Mouse (Mus musculus) R1 (cell line): ENCODE measurements around the gene Rem2.

Experiments
- DNase-seq: peaks from one replicate; pipeline ENCODE4 v3.0.0-alpha.2; 2018; ENCODE audit warnings: low read depth, low spot score

Rem2 gene

DNA sequence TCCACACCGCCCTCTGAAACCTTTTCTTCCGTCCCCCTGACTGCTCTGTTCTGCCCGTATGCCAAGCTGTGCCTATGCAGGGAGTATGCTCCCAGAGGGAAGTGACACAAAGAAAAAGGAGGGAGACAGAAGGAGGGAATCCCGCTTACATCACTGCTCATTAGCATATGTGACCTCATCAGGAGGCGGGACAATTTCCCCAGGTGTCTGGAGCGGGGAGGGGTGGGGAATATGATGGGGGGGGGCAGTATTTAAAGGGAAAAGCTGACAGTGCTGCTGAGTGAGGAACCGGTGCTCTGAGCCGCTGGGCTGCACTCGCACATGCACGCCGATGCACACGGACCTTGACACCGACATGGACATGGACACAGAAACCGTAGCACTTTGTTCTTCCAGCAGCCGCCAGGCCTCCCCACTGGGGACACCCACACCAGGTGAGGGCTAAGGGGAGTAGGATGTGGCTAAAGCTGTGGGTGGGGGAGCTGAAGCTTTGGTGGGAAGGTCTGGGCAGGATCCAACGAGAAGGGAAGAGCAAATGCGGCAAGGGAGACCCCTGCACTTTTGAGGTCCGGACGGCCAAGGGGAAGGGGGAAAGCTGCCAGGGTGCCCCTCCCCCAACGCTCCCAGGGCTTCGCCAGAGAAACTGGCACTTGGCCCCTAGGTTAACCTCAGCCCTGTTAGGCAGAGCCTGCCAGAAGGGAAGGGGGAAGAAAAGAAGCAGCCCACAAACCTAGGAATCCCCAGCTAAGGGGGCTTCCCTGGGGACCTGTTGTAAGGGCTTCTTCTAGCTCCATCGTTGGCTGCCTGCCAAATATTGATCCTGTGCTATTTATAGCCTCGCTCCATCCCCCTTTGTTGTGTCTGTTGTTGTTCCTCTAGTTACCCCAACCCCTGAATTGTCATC, at the start of gene Rem2:
Rem2 (plus strand) TSS at position 160 of the 904 bp plus-strand sequence.
- peak; percentile 67 for DNase-seq

DNA sequence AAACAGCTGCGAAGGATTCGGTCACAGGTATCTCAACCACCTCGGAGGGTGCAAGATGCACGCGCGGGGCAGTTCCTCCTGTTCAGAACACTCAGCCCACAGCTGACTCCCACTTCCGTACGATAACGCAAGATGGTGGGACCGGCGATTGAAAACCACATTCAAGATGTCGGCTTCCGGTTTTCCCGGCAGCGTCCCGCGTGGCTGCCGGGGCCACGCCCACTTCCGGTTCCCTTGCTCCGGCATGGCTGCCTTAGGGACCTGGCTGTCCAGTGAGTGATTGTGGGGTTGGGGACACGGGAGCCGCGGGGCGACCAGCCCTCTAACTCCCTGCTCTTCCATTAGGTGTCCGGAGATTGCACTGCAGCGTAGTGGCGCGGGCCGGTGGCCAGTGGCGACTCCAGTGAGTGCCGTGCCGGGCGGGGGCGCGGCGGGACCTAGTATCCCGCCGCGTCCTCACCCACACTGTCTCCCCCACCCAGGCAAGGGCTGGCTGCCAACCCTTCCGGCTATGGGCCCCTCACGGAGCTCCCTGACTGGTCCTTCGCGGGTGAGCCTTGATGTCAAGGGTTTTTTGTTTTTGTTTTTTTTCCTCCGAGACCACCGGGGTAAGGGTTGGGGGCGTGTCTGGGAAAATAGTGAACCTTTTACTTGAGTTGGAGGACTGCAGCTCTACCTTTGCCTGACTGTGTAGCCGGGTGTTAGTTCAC, 49.1 kb upstream of the Rem2 start, which contains the start of gene Mrpl52:
Mrpl52 (plus strand) TSS at position 221 of the 710 bp plus-strand sequence.
- DNase-seq, result peak; percentile 93

DNA sequence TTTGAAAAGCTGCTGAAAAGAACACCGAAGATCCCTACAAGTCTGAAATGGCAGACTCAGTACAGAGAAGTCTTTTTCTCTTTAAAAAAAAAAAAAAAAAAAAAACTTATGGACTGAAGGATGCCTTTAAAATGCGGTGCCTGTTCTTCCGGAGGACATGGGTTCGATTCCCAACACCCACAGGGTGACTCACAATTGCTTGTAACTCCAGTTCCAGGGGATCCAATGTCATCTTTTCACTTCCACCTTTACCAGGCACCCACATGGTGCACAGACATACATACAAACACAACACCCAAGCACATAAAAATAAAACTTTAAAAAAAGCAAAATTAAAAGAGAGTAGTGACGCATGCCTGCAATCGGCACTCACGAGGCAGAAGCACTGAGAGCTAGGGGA, 48.2 kb upstream of the Rem2 start:
- DNase-seq, result no peak

DNA sequence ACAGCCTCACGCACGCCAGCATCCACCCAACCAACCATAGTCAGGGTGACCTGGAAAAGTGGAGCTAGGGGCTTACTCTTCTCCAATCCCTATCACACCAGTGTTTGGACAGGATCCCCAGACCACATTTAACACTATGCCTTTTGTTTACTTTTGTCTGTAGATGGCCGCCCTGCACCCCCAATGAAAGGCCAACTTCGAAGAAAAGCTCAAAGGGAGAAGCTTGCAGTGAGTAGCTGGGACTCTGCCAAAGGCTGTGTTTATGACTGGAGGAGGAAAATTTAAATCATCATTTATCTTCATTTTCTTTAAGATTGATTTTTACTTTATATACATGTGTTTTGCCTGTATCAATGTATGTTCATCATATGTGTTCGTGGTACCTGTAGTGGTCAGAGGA, 47.5 kb upstream of the Rem2 start:
- DNase-seq, result no peak

DNA sequence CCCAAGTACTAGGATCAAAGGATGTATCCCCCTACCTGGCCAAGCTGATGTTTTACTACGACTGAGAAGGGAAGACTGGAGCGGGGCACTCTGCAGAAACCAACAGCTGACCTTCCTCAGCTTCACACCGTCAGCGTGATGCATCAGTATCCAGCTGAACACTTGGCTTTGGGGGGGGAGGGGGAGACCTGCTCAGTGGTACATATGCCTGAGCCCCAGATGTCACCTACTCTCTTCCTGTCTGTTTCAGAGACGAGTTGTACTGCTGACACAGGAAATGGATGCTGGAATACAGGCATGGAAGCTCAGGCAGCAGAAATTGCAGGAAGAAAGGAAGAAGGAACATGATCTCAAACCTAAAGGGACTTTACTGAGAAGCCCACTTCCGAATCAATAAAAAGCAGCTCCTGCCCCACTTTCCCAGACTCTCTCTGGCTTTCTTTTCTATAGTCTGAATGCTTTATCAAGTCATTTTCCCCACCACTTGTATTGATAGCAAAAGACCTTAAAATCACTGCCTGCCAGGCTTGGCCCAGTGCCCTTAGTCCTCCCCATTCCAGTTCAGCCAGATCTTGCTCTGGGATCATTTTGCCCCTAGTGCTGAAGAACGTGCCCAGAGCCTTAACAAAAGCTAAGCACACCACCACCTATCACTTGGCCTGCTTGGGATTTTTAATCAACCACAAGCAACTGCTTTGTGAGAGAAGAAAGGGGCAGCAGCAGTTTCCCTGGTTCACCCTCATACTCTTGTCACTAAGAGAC, 46.4 kb upstream of the Rem2 start:
- DNase-seq, result no peak

DNA sequence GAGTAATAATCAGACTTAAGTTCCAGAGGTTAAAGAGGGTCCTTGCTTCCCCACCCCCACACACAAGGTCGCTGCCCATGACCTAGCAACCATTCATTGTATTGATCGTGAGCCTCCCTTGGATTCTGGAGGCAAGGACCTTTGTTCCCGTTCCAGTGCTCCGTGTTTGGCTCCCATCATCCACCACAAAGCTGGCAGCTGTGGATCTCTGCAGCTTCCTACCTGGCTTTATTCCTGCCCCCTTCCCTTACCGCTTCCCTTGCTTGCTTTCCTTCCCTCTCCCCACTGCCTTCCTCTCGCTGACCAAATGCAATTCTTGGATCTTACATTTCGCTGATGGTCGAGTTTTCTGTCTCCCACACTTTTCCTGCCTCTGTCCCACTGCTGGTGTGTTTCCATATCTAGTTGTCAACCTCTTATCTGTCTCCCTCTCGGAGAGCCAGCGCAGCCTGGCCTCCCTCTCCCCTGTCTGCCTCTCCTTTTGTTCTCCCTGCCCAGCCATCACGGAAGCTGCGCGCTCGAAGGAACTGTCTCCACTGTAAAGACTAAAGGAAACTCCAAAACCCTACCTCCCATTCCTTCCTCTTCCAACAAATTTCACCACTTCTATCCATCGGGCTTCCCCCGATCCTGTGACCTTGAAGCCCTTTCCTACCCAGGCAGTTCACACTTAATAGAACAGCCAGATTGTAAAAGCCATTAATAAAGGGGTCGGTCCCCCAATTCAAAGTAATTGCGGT, 45.3 kb upstream of the Rem2 start:
- DNase-seq, result no peak

DNA sequence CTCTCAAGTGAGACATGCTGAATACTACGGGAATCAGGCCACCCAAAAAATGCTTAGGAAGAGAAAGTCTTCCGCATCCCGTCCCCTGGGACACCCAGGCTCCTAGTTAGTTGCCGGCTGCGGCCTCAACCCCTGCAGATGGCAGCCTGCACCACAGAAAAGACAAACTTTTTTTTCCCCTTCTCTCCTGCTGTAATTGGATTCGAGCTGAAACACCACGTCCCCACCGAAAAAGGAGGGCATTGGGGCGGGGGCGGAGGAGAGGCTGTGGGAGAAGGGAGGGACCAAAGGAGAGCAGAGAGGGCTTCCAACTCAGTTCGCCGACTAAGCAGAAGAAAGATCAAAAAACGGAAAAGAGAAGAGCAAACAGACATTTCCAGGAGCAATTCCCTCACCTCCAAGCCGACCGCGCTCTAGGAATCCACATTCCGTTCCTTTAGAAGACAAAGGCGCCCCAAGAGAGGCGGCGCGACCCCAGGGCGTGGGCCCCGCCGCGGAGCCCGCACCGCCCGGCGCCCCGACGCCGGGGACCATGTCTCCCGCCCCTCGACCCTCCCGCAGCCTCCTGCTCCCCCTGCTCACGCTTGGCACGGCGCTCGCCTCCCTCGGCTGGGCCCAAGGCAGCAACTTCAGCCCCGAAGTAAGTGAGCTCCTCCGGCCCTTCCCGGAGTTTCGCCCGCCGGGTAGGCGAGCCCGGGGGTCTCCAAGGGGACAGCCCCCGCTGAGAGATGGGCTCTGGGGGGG, 44.4 kb upstream of the Rem2 start, which contains the start of gene Mmp14:
Mmp14 (plus strand) TSS at position 279 of the 744 bp plus-strand sequence.
- DNase-seq, result peak; percentile 57

DNA sequence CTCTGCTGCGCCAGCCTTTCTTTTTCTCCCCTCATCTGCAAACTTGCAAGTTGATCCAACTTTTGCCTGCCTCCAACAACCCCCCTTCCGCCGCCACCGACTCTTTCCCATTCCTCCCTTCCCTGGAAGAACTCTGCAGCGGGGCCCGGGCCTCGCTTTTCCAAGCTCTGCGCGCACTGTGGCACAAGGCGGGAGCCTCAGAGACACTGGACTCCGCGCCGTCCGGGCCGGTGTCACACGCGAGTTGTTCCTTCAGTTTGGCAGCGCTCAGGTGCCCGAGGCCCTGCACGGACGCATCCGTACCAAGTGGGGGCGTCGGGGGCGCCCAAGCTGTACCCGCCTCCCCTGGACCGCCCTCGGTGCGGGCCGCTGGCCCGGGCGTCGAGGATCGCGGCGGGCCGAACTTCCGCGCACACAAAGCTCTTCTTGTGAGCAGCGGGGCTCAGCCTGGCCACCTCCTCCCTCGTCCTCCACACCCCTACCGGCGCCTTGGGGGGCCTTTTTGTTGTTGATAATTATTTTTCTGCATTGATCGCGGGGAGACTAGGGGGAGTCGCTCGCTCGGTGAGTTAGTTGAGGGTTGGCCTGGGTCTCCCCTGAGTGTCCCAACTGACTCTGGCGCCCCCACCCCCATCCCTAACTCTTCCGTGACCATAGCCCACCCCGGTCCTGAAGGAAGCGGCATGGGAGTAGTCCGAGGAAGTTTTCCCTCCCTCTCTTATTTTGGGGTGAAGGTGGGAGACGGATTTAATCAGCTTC, 43.6 kb upstream of the Rem2 start:
- DNase-seq, result peak; percentile 49

DNA sequence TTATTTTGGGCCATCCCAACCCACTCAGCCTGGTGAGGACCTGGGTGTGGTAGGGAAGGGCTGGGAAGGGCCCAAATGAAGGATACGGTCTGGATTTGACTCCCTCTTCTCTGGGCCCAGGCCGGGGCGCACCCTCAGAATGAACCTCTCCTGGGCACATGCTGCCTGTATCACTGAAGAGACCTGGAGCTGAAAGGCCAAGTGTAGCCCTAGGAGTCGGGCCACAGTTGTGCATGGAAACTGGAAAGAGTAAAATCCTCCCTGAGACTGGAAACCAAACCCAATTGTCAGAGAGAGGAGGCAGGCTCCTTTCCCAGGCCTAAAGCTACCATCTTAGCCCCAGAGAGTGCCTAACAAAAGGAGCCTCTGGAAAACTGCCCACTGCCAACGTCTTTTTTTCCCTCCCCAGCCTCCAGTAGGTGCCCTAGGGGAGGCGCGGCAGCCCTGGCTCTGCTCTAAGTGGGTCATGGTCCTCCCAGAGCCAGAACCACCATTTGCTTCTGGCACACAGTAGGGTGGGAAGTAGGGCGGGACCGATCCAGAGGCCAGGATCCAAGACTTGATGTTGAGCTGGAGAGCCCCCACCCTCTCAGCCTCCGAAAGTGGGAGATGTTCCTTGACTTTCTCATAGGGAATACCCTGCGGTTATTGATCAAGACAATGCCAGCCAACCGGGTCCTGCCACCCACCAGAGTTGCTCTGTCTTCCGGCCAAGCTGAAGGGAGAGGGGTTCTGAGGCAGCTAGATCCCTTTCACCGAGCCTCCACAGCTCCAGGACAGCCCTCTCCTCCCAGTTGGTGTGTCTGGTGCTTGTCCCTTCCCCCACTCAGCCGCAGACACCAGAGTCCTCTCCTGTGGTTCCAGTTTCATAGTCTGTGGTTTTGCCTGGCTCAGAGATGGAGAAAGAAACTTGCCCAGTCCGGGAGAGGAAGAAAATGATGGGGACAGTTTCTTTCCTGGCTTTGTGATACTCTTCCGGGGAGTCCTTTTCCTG, 42.8 kb upstream of the Rem2 start:
- no peak for DNase-seq

DNA sequence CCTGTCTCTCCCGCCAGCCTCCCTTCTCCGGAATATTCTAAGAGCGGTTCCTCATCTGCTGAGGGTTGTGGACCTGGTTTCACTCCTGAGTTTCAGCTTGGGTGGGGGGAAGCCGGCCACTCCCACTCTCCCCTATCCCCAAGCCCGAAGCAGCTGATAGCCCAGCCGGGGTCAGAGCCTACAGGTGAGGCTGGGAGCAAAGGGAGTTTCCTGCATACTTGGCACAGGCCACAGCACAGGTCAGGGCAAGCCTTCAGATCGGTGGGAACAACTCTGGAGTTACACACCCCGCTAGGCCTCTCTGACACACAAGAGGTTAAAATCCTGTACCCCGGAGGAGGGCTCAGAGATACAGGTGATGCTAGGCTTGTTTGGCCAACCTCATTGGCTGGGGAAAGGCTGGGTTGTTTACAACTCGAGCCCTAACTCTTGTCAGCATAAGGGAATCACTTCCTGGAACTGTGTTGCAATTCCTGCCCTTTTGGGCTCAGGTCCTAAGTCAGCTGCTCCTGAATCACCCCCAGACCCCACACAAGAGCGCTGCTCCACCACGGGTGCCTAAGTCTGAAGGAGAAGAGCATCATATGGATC, 41.9 kb upstream of the Rem2 start:
- no peak for DNase-seq

DNA sequence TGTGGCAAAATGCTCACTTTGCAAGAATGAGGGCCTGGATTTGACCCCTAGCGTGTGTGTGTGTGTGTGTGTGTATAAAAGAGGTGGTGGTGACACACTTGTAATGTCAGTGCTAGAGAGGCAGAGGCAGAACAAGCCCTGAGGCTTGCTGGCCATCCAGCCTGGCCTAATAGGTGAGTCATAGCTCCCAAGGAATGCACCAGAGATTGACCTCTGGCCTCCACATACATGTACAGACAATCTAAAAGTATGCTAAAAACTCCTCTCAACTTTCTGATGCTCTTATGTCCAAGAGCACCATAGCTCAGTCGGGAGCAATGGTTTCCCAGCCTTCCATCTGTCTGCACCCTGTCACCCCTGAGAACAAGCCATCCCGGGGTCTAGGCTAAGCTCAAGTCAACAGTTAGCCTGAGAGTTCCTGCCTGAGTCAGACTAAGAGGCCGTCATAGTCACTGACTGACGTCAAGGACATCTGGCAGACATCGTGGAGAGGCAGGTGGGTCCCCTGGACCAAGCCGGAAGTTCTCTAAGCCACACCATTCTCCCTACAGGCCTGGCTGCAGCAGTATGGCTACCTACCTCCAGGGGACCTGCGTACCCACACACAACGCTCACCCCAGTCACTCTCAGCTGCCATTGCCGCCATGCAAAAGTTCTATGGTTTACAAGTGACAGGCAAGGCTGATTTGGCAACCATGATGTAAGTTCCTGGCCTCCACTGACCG, 40.5 kb upstream of the Rem2 start:
- DNase-seq, result no peak

DNA sequence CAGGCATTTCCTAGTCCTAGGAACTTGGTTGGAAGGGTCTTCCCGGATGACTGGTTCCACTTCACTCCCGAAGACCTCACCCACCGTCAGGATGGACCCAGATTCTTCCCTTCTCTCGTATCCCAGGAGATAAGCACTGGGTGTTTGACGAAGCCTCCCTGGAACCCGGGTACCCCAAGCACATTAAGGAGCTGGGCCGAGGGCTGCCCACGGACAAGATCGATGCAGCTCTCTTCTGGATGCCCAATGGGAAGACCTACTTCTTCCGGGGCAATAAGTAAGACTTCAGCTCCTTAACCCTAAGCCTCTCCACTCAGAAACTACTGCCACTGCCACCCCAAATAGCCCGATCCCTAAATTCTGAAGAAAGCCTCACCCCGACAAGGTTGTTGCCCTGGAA, 36.7 kb upstream of the Rem2 start:
- no peak for DNase-seq

DNA sequence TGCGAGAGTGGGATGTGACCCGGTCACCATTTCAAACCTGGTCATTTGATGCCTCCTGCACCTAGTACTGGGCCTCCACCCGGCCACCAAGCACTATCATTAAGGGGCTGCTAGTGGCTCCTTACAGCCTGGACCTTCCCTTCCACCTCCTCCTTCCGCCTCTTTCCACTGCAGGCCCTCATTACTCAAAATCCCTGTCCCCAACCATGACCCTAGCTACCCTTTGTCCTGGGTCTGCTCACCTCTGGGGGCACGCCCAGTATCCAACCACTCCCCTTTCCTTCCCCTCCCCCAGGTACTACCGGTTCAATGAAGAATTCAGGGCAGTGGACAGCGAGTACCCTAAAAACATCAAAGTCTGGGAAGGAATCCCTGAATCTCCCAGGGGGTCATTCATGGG, 36.3 kb upstream of the Rem2 start:
- no peak for DNase-seq

DNA sequence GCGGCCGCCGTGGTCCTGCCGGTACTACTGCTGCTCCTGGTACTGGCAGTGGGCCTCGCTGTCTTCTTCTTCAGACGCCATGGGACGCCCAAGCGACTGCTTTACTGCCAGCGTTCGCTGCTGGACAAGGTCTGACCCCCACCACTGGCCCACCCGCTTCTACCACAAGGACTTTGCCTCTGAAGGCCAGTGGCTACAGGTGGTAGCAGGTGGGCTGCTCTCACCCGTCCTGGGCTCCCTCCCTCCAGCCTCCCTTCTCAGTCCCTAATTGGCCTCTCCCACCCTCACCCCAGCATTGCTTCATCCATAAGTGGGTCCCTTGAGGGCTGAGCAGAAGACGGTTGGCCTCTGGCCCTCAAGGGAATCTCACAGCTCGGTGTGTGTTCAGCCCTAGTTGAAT, 35.4 kb upstream of the Rem2 start:
- DNase-seq, result no peak

DNA sequence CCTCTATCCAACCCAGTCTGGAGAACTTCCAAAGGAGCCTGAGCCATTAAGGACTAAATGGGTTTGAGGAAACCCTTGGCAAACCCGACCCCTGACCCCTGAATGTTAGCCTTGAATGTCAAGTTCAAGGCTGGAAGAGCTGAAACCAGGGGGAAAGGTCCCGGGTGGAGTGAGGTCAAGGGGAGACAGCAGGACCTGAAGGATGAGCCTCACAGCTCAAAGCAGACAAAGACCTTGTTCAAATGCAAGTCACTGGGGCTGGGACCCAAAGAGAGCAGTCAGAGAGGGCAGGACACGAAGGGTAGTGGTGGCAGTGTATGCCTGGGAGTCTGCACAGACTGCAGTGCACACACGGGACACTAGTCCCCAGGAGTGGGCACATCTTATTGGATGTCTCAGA, 34.5 kb upstream of the Rem2 start:
- DNase-seq, result no peak

DNA sequence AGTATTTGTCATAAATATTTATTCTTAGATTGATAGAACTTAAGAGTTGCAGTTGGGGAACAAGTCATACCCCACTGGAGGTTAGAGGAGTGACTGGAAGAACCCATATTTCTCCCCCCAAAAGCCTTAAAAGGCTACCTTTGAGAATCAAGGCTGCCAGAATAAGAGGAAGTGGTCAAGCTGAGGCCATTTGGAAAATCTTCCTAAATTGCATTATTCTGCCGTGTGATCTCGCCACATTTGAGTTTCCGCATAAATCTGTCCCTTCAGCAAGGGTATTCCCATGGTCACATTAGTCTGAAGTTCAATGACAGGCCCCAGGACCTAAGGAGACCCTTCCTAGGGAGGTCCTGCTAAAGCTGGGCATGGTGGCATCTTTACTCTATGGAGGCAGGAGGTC, 33.4 kb upstream of the Rem2 start:
- DNase-seq, result no peak

DNA sequence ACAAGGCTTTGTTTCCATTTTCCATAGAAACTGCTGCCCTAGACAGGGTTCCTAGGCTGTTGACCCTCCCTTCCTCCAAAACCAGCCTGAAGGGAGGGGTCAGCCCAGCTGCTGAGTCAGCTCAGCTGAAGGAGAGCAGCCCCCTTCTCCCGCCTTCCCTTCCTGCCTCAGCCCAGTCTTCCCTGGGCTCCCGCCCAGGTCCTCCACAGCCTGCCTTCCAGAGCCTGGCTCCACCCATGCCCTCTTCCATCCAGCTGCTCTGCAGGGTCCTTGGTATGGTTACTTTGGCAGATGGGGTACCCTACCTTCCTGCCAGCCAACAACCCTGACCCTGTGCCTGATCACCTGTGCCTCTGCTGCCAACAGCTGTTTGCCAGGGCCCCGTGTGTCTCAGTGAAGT, 32.7 kb upstream of the Rem2 start:
- DNase-seq, result no peak
